Mouse (Mus musculus): ENCODE data around the gene Tepsin. TPM values are rescaled to one million over a fixed set of nuclear protein-coding genes. Genes with fewer than 3 reads are reported as not detected.
A peak's percentile ranks its signal among the peaks of the same experiment; 100 is the strongest.

Tepsin gene
- polyA plus RNA-seq, 1 experiment from 2014 or later: 6.0 TPM

DNA sequence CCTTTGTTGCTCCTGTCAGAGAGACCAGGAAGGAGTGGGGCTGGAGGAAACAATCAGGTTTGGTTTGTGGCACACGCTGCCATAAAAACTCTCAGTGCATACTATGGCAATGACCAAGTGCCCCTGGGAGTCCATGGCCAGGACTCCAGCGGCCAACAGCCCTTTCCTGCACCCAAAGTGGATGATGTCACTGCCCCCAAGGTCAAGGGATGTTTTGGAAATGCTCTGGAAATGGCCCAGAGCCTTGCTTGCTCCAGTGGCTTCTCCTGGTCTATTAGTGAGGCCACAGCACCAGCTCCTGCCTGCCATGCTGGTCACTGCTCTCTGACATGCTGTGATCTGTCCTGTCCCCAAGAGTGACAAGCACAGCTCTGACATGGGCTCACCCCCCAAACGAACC lies 22.3 kb downstream of the Tepsin start:
- Histone ChIP-seq H3K9me3 (replicated peaks) (no peaks in the 10 kb centered on the region), H3K36me3 (replicated peaks) (peaks cover 13% of the 10 kb centered on the region; the same call in 1 of the 2 replicates), H3K27ac (replicated peaks) (no peak overlapping the region), H3K4me3 (replicated peaks) (no peak overlapping the region), H3K27me3 (no peaks in the 10 kb centered on the region), H3K4me1 (replicated peaks) (no peaks in the 10 kb centered on the region), H3K4me2 (no peak overlapping the region), H3K9ac (no peak overlapping the region)
- WGBS (ENCODE audit: insufficient replicate concordance): 60% methylated on average over 3 of the region's 3 CpGs
- ATAC-seq (ENCODE audit: insufficient read depth): no peak

DNA sequence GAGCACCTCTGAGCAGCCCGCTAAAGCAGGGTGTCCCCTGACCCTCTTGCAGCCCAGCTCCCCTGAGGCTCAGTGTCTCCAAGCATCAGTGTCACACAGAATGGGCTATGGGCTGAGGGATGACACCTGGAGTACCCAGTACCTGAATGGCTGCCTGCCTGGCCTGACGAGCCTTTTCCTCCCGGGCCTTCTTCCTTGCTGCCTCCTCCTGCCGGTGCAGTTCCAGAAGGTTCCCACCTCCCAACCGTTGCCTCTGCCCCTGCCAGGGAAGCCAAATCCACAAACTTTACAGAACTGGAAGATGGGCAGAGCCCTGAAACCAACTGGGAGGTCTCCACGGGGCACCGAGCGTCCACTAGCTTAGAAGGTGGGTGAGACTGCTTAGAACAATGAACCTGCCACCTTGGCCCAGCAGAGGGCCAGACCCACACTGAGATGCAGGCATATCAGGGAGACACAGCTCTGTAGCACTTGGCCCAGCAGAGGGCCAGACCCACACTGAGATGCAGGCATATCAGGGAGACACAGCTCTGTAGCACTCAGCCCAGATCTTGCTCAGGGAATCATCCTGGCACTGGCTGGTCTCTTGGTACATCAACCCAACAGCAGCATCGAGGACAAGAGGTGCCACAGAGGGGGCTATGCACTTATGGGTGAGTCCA lies 25.4 kb downstream of the Tepsin start:
- Histone ChIP-seq H3K4me3 (replicated peaks) (no peak overlapping the region), H3K9me3 (replicated peaks) (no peaks in the 10 kb centered on the region), H3K4me1 (replicated peaks) (no peaks in the 10 kb centered on the region), H3K4me2 (no peak overlapping the region), H3K36me3 (replicated peaks) (peaks cover 8% of the 10 kb centered on the region; the same call in 1 of the 2 replicates), H3K27me3 (no peaks in the 10 kb centered on the region), H3K27ac (replicated peaks) (no peak overlapping the region), H3K9ac (no peak overlapping the region)
- no peak for ATAC-seq (ENCODE audit: insufficient read depth)
- WGBS (ENCODE audit: insufficient replicate concordance): 84% methylated on average over 9 of the region's 9 CpGs

DNA sequence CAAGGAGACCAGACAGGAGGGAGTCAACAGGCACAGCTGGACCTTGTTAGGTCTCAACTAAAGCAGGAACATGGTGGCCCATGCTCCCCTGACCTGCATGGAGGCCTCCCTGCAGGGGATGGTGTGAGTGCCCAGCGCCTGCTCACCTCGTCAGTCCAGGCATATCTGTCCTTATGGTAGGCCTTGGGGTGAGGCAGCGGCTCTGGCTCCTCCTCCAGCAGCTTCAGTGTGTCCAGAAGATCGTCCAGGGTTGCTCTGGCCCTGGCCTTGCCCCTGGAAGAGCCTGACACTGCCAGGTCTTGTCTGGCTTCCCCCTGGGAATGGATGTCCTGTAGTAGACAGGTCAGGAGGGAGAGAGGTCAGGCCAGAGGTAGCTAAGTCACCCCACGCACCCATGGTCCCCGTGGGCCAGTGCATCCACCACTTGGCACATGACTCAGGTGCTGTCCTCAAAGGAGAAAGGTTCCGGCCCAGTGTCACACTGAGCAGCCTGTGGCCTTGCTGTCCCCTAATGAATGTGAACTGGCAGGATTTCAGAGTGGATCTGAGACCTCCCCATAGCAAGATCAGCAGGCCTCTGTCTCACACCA lies 26.7 kb downstream of the Tepsin start:
- no peak overlapping the region for H3K9ac ChIP-seq
- H3K9me3 ChIP-seq (replicated peaks): no peaks in the 10 kb centered on the region
- H3K4me2 ChIP-seq: no peak overlapping the region
- 71% methylated on average over 7 of the region's 7 CpGs for WGBS (ENCODE audit: insufficient replicate concordance)
- H3K4me1 ChIP-seq (replicated peaks): no peaks in the 10 kb centered on the region
- no peak overlapping the region for H3K4me3 ChIP-seq (replicated peaks)
- no peaks in the 10 kb centered on the region for H3K27me3 ChIP-seq
- no peak for ATAC-seq (ENCODE audit: insufficient read depth)
- no peak overlapping the region for H3K27ac ChIP-seq (replicated peaks)
- peaks cover 8% of the 10 kb centered on the region; the same call in 1 of the 2 replicates for H3K36me3 ChIP-seq (replicated peaks)

DNA sequence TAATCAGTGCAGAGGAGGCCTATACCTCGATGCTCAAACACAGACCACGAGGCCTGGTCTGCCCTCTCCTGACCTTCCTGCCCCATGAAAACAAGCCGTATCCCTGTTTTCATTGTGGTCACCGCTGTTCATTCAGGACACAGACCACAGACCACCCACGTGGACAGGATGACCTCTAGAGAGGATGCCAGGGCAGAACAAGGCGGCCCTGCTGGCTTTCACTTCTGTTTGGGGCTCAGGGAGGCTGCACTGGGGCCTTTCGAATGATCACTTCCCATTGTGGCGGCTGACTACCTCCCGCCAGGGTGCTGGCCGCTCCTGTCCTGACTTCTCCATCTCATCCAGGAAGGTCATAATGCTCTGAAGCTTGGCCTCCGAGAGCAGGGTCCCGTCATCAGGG lies 27.5 kb downstream of the Tepsin start:
- Histone ChIP-seq H3K27me3 (no peaks in the 10 kb centered on the region), H3K4me3 (replicated peaks) (no peak overlapping the region), H3K9ac (no peak overlapping the region), H3K36me3 (replicated peaks) (peaks cover 8% of the 10 kb centered on the region; the same call in 1 of the 2 replicates), H3K9me3 (replicated peaks) (no peaks in the 10 kb centered on the region), H3K4me2 (no peak overlapping the region), H3K27ac (replicated peaks) (no peak overlapping the region), H3K4me1 (replicated peaks) (no peaks in the 10 kb centered on the region)
- 56% methylated on average over 12 of the region's 12 CpGs for WGBS (ENCODE audit: insufficient replicate concordance)
- no peak for ATAC-seq (ENCODE audit: insufficient read depth)

DNA sequence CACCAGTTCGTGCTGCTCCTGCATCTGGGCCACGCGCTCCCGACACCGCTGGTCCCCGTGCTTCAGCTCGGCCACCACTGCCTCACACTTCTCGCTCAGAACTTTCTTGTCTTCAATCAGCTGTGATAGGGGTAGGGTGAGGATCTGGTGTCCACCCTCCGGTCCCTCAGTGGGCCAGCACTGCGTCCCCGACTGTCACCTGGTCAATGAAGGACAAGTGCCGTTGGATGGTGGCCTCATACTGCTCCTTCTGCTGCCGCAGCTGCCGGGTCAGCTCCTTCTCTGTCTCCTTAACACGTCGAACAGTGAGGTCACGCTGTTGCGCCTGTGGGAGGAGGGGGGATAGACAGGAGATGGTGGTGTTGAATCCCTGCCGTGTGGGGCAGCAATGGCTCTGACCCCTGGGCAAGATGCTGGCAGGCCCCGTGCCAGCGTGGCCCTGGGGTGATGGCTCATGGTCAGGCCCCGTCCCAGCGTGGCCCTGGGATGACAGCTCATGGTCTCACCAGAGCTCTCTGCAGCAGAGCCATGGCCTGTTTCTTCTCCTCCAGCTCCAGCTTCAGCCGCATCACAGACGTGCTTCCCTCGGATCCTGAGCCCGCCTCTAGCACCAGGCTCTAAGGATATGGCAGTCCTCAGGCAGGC lies 28.1 kb downstream of the Tepsin start:
- H3K27me3 ChIP-seq: no peaks in the 10 kb centered on the region
- H3K36me3 ChIP-seq (replicated peaks): peaks cover 8% of the 10 kb centered on the region; the same call in 1 of the 2 replicates
- no peak overlapping the region for H3K4me3 ChIP-seq (replicated peaks)
- no peak for ATAC-seq (ENCODE audit: insufficient read depth)
- H3K9ac ChIP-seq: no peak overlapping the region
- H3K9me3 ChIP-seq (replicated peaks): no peaks in the 10 kb centered on the region
- no peak overlapping the region for H3K27ac ChIP-seq (replicated peaks)
- 85% methylated on average over 27 of the region's 27 CpGs for WGBS (ENCODE audit: insufficient replicate concordance)
- no peak overlapping the region for H3K4me2 ChIP-seq
- no peaks in the 10 kb centered on the region; the same call in 1 of the 2 replicates for H3K4me1 ChIP-seq (replicated peaks)

DNA sequence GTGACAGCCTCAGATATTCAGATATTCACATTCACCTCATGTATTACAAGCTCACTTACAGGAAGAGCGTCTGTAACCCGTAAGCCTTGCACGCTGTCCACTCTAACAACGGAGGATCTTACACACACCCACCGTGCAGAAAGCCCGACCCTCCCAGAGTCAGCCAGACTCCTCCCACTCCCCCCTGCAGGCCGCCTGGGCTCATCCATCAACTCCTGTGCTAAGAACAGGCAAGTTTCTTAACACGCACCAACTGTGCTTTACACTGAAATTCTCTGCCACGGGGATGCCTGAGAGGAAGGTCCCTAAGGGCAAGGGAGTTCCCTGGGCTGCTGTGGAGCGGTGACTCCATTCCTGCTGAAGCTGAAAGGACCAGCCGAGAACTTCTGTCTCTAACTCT lies 29.3 kb downstream of the Tepsin start:
- no peaks in the 10 kb centered on the region for H3K9me3 ChIP-seq (replicated peaks)
- H3K27ac ChIP-seq (replicated peaks): no peak overlapping the region
- no peaks in the 10 kb centered on the region for H3K27me3 ChIP-seq
- H3K4me1 ChIP-seq (replicated peaks): no peaks in the 10 kb centered on the region; the same call in 1 of the 2 replicates
- H3K4me2 ChIP-seq: no peak overlapping the region
- H3K4me3 ChIP-seq (replicated peaks): no peak overlapping the region
- no peak overlapping the region for H3K9ac ChIP-seq
- WGBS (ENCODE audit: insufficient replicate concordance): 65% methylated on average over 11 of the region's 11 CpGs
- H3K36me3 ChIP-seq (replicated peaks): peaks cover 8% of the 10 kb centered on the region; the same call in 1 of the 2 replicates
- ATAC-seq (ENCODE audit: insufficient read depth): no peak

DNA sequence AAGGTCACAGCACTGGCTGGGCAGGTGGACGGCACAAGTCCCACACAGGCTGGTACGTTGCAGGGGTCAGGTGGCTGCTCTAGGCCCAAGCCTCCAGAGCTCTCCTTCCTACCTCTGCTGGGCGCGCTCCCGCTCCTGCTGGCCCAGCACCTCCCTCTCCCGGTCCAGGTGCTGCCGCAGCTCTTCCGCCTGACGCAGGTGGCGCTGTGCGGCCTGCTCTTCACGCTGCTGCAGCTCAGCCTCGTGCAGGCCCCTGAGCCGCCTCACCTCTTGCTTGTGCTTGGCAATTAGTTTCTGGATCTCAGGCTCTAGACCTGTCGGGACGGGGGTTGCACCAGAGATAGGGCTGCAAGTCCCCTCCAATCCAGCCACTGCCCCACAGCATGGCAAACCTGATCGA lies 30.7 kb downstream of the Tepsin start:
- Histone ChIP-seq H3K4me3 (replicated peaks) (no peak overlapping the region), H3K9me3 (replicated peaks) (no peaks in the 10 kb centered on the region), H3K4me2 (no peak overlapping the region), H3K36me3 (replicated peaks) (peaks cover 8% of the 10 kb centered on the region; the same call in 1 of the 2 replicates), H3K4me1 (replicated peaks) (no peaks in the 10 kb centered on the region; the same call in 1 of the 2 replicates), H3K27me3 (no peaks in the 10 kb centered on the region), H3K9ac (no peak overlapping the region), H3K27ac (replicated peaks) (no peak overlapping the region)
- ATAC-seq (ENCODE audit: insufficient read depth): no peak
- WGBS (ENCODE audit: insufficient replicate concordance): 76% methylated on average over 17 of the region's 17 CpGs

DNA sequence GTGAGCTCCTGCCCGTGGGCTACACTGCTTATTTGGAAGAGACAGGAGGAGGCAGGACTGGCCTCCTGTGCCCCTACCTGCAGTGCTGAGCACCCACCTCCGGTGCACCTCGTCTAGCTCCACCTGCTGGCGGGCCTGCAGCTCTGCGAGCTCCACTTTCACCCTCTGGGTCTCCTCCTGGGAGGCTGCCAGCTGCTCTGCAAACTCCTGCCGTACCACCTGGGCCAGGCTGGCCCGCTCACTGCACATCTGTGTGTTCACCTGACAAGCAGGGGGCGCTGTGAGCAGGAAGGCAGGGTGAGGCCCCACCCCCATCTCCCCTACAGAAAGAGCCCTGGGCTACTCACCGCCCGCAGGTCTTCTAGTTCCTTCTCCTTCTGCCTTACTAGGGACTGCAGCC lies 33.2 kb downstream of the Tepsin start:
- no peak overlapping the region for H3K9ac ChIP-seq
- no peak overlapping the region for H3K4me2 ChIP-seq
- H3K27ac ChIP-seq (replicated peaks): no peak overlapping the region
- no peaks in the 10 kb centered on the region for H3K36me3 ChIP-seq (replicated peaks)
- no peak for ATAC-seq (ENCODE audit: insufficient read depth)
- H3K4me1 ChIP-seq (replicated peaks): no peaks in the 10 kb centered on the region; the same call in 1 of the 2 replicates
- WGBS (ENCODE audit: insufficient replicate concordance): 32% methylated on average over 10 of the region's 10 CpGs
- no peak overlapping the region for H3K4me3 ChIP-seq (replicated peaks)
- peaks cover 4% of the 10 kb centered on the region; the same call in 1 of the 2 replicates for H3K27me3 ChIP-seq
- no peaks in the 10 kb centered on the region for H3K9me3 ChIP-seq (replicated peaks)

DNA sequence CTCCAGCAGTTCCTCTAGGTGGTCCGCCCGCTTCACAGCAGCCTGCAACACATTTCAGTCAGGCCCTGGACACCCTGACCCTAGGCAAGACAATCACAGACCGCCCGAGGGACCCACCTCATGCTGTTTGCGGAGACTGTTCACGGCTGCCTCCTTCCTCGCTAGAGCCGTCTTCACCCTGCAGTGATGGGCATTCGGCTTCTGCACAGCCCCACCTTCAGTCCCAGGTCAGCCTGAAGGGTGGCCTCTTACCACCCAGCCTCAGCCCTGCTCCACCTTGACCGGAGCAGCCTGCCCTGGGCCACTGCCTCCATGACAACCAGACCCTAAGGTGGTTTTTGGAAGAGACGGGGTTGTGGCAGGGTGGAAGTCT lies 33.9 kb downstream of the Tepsin start:
- Histone ChIP-seq H3K4me2 (no peak overlapping the region), H3K9ac (no peak overlapping the region), H3K9me3 (replicated peaks) (no peaks in the 10 kb centered on the region), H3K27me3 (peaks cover 5% of the 10 kb centered on the region; the same call in 1 of the 2 replicates), H3K27ac (replicated peaks) (peak overlapping the region; percentile 51; the same call in 1 of the 2 replicates), H3K4me3 (replicated peaks) (no peak overlapping the region), H3K36me3 (replicated peaks) (no peaks in the 10 kb centered on the region), H3K4me1 (replicated peaks) (no peaks in the 10 kb centered on the region; the same call in 1 of the 2 replicates)
- ATAC-seq (ENCODE audit: insufficient read depth): peak; percentile 20; the same call in 1 of the 2 replicates
- 70% methylated on average over 11 of the region's 11 CpGs for WGBS (ENCODE audit: insufficient replicate concordance)

DNA sequence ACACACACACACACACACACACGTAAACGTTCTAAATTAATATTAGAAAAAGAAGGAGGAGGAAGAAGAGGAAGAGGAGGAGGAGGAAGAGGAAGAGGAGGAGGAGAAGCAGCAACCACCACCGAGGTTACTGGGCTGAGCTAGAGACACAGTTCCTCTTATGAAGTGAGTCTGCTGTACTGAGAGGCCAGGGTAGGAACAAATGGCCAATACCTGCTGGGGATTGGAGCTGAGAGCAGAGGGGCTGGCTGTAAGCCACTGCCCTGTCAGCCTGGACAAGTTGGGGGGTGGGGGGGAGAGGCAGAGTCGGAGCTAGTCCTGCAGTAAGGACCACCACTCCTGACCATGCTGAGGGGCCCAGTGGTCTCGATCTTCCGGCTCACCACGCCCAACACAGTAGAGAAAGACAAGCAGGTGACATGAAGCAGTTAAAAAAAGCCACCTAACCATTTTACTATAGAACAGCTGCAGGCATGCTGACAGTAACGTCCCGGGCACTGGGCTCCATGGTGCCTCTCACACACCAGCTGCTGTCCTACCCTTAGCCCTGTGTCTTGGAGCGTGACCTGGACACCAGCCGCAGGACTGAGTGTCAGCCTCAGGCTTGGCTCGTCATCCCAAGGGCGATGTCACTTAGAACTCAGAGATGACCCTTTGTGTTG lies 34.4 kb downstream of the Tepsin start:
- peaks cover 5% of the 10 kb centered on the region for H3K27me3 ChIP-seq
- H3K4me3 ChIP-seq (replicated peaks): no peak overlapping the region
- H3K4me2 ChIP-seq: no peak overlapping the region
- H3K27ac ChIP-seq (replicated peaks): peak overlapping the region; percentile 51; the same call in 1 of the 2 replicates
- H3K9me3 ChIP-seq (replicated peaks): no peaks in the 10 kb centered on the region
- H3K36me3 ChIP-seq (replicated peaks): no peaks in the 10 kb centered on the region
- no peaks in the 10 kb centered on the region; the same call in 1 of the 2 replicates for H3K4me1 ChIP-seq (replicated peaks)
- no peak overlapping the region for H3K9ac ChIP-seq
- no peak for ATAC-seq (ENCODE audit: insufficient read depth)
- 60% methylated on average over 13 of the region's 13 CpGs for WGBS (ENCODE audit: insufficient replicate concordance)

DNA sequence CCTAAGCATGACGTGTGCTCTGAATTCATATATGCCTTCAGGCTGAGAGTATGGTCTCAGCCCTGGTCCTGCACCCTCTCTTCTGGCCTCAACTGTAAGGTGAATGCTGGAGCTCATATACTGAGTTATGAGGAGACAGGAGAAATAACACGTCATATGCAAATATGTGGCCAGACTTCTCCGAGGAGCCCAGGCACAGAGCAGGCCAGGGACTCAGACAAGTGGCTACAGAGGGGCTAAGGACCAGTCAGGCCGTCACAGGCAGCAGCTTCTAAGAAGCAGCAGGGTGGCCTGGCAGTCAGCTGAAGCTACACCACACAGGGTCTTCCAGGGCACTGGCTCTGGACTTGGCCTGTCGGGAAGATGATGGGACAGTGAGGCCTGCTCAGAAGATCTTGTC lies 35.2 kb downstream of the Tepsin start:
- Histone ChIP-seq H3K4me1 (replicated peaks) (no peaks in the 10 kb centered on the region; the same call in 1 of the 2 replicates), H3K36me3 (replicated peaks) (no peaks in the 10 kb centered on the region), H3K4me2 (no peak overlapping the region), H3K9ac (no peak overlapping the region), H3K4me3 (replicated peaks) (no peak overlapping the region), H3K9me3 (replicated peaks) (no peaks in the 10 kb centered on the region), H3K27me3 (peaks cover 5% of the 10 kb centered on the region), H3K27ac (replicated peaks) (0 out of 2 replicates have a peak overlapping the region, but pooled peaks have one; percentile 19)
- ATAC-seq (ENCODE audit: insufficient read depth): no peak
- 54% methylated on average over 5 of the region's 5 CpGs for WGBS (ENCODE audit: insufficient replicate concordance)
